Mouse (Mus musculus): ENCODE data around the gene Slc35b3.

The Slc35b3 gene

GRCm38 (mm10) chr13:38960063-38961050, at the start of gene Slc35b3:
TSS of gene Slc35b3 (minus strand) at chr13:38960875.
- peak; percentile 79 for DNase-seq

GRCm38 (mm10) chr13:39010280-39010679, 49.6 kb upstream of the Slc35b3 start:
- no peak for DNase-seq

GRCm38 (mm10) chr13:39003101-39003762, 42.6 kb upstream of the Slc35b3 start:
- no peak for DNase-seq

- no peak for DNase-seq
Measured at GRCm38 (mm10) chr13:39002424-39002823, 41.7 kb upstream of the Slc35b3 start.

GRCm38 (mm10) chr13:39001434-39001833, 40.8 kb upstream of the Slc35b3 start:
- no peak for DNase-seq

- DNase-seq = no peak
Measured at GRCm38 (mm10) chr13:38998958-38999357, 38.3 kb upstream of the Slc35b3 start.

GRCm38 (mm10) chr13:38992529-38992928, 31.9 kb upstream of the Slc35b3 start:
- peak; percentile 5 for DNase-seq

- DNase-seq = no peak
Measured at GRCm38 (mm10) chr13:38983751-38984150, 23.1 kb upstream of the Slc35b3 start.

GRCm38 (mm10) chr13:38980900-38981299, 20.2 kb upstream of the Slc35b3 start:
- DNase-seq = no peak

- DNase-seq = no peak
Measured at GRCm38 (mm10) chr13:38976978-38977377, 16.3 kb upstream of the Slc35b3 start.

- no peak for DNase-seq
Measured at GRCm38 (mm10) chr13:38975853-38976252, 15.2 kb upstream of the Slc35b3 start.

GRCm38 (mm10) chr13:38972602-38973001, 11.9 kb upstream of the Slc35b3 start:
- no peak for DNase-seq

GRCm38 (mm10) chr13:38971047-38971446, 10.4 kb upstream of the Slc35b3 start:
- no peak for DNase-seq

- no peak for DNase-seq
Measured at GRCm38 (mm10) chr13:38967518-38967917, 6.8 kb upstream of the Slc35b3 start.

- DNase-seq = no peak
Measured at GRCm38 (mm10) chr13:38966922-38967448, 6.3 kb upstream of the Slc35b3 start.

GRCm38 (mm10) chr13:38962771-38963170, 2.1 kb upstream of the Slc35b3 start:
- DNase-seq = no peak

GRCm38 (mm10) chr13:38958037-38958436, 2.6 kb downstream of the Slc35b3 start:
- DNase-seq = no peak

GRCm38 (mm10) chr13:38946296-38947012, 14.2 kb downstream of the Slc35b3 start:
- no peak for DNase-seq

GRCm38 (mm10) chr13:38945767-38946166, 14.9 kb downstream of the Slc35b3 start:
- DNase-seq = no peak

GRCm38 (mm10) chr13:38944951-38945350, 15.7 kb downstream of the Slc35b3 start:
- no peak for DNase-seq

- DNase-seq = no peak
Measured at GRCm38 (mm10) chr13:38941786-38942185, 18.9 kb downstream of the Slc35b3 start.

- no peak for DNase-seq
Measured at GRCm38 (mm10) chr13:38941280-38941679, 19.4 kb downstream of the Slc35b3 start.

- no peak for DNase-seq
Measured at GRCm38 (mm10) chr13:38938433-38938832, 22.2 kb downstream of the Slc35b3 start.
